Mouse (Mus musculus): Measurements from ENCODE around the gene Slc6a9. TPM values are rescaled to one million over a fixed set of nuclear protein-coding genes. Genes with fewer than 3 reads are reported as not detected.

Slc6a9 gene
- polyA plus RNA-seq, 1 experiment from 2014 or later = 12.3 TPM

DNA sequence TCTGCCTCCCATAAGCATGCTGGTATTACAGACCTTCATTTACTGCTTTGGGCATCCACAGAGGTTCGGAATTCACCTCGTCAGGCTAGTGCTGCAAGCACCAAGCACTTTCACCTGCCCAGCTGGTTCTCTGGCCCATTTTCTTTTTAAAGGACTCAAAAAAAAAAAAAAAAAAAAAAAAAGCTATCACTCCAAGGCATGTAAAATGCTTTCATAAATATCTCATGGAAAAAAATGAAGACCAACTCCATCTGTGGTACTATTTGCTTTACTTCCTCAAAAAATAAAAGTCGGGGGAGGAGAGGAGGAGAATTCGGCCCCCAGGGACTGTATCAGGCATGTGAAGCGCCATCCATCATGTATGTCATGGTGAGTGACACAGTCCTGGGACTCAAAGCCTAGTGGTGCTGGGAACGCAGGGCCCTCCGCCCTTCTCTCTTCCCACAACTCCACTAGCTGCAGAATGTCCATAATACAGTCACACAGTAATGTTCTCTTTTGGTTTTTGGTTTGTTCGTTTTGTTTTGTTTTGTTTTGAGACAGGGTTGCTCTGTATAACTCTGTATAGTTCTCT lies 5.6 kb upstream of the Slc6a9 start:
- no peak overlapping the region for H3K4me2 ChIP-seq (replicated peaks; ENCODE audit: low read depth, low read length)
- H3K27me3 ChIP-seq (ENCODE audit: insufficient read depth, low read length) = no peaks in the 10 kb centered on the region
- no peaks in the 10 kb centered on the region for H3K9me3 ChIP-seq (ENCODE audit: low read length)
- no peak overlapping the region for H3K9ac ChIP-seq (replicated peaks; ENCODE audit: low read length)
- H3K36me3 ChIP-seq (ENCODE audit: insufficient read depth, low read length) = no peaks in the 10 kb centered on the region
- no peak for ATAC-seq (ENCODE audit: low FRiP score, low TSS enrichment)
- WGBS = 63% methylated on average over 8 of the region's 8 CpGs
- no peak overlapping the region for H3K27ac ChIP-seq (ENCODE audit: low read length)
- no peak overlapping the region for H3K4me3 ChIP-seq (ENCODE audit: low read length)
- peaks cover 18% of the 10 kb centered on the region for H3K4me1 ChIP-seq (ENCODE audit: insufficient read depth, low read length)

GRCm38 (mm10) chr4:117829260-117830123 lies 4.8 kb upstream of the Slc6a9 start:
- Histone ChIP-seq H3K4me3 (ENCODE audit: low read length) (no peak overlapping the region), H3K27me3 (ENCODE audit: insufficient read depth, low read length) (no peaks in the 10 kb centered on the region), H3K4me2 (replicated peaks; ENCODE audit: low read depth, low read length) (peak overlapping the region; percentile 28; the same call in 1 of the 2 replicates), H3K4me1 (ENCODE audit: insufficient read depth, low read length) (peaks cover 19% of the 10 kb centered on the region), H3K27ac (ENCODE audit: low read length) (no peak overlapping the region), H3K36me3 (ENCODE audit: insufficient read depth, low read length) (no peaks in the 10 kb centered on the region), H3K9me3 (ENCODE audit: low read length) (no peaks in the 10 kb centered on the region), H3K9ac (replicated peaks; ENCODE audit: low read length) (peak overlapping the region; percentile 32)
- 10% methylated on average over 12 of the region's 12 CpGs for WGBS
- ATAC-seq (ENCODE audit: low FRiP score, low TSS enrichment) = peak; percentile 50; the same call in 1 of the 2 replicates

DNA sequence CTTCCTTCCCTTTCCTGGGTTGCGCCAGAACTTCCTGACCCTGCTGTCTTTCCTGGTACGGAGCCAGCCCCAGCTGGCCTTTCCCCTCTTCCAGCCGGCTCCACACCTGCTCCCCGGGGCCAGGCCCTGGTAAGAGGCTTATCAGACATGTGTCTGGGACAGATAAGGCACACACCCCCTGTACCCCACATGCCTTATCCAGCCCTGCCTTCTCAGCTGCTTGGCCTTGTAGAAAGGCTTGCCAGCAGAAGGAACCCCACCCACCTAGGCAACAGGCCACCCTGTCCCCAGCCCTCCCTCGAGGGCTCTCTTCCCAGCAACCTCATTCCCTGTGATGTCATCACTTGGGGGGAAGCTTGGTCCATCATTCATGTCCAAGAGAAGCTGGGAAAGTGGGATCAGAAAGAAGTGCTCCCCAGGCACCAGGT lies 4.2 kb upstream of the Slc6a9 start:
- H3K4me3 ChIP-seq (ENCODE audit: low read length) = no peak overlapping the region
- H3K36me3 ChIP-seq (ENCODE audit: insufficient read depth, low read length) = no peaks in the 10 kb centered on the region
- peak overlapping the region; percentile 28; the same call in 1 of the 2 replicates for H3K4me2 ChIP-seq (replicated peaks; ENCODE audit: low read depth, low read length)
- H3K27ac ChIP-seq (ENCODE audit: low read length) = no peak overlapping the region
- H3K27me3 ChIP-seq (ENCODE audit: insufficient read depth, low read length) = no peaks in the 10 kb centered on the region
- ATAC-seq (ENCODE audit: low FRiP score, low TSS enrichment) = peak; percentile 53
- H3K9ac ChIP-seq (replicated peaks; ENCODE audit: low read length) = peak overlapping the region; percentile 32
- 21% methylated on average over 5 of the region's 5 CpGs for WGBS
- H3K4me1 ChIP-seq (ENCODE audit: insufficient read depth, low read length) = peaks cover 23% of the 10 kb centered on the region
- H3K9me3 ChIP-seq (ENCODE audit: low read length) = no peaks in the 10 kb centered on the region

GRCm38 (mm10) chr4:117830801-117831200 lies 3.5 kb upstream of the Slc6a9 start:
- H3K27ac ChIP-seq (ENCODE audit: low read length) = no peak overlapping the region

GRCm38 (mm10) chr4:117831499-117831898 lies 2.8 kb upstream of the Slc6a9 start:
- 76% methylated on average over 2 of the region's 2 CpGs for WGBS
- ATAC-seq (ENCODE audit: low FRiP score, low TSS enrichment) = no peak

More at GRCm38 (mm10) chr4:117830801-117831200, 3.5 kb upstream of the Slc6a9 start:
- H3K4me2 ChIP-seq (replicated peaks; ENCODE audit: low read depth, low read length) = no peak overlapping the region
- no peaks in the 10 kb centered on the region for H3K27me3 ChIP-seq (ENCODE audit: insufficient read depth, low read length)
- no peaks in the 10 kb centered on the region for H3K36me3 ChIP-seq (ENCODE audit: insufficient read depth, low read length)
- 93% methylated on average over 9 of the region's 9 CpGs for WGBS
- no peak for ATAC-seq (ENCODE audit: low FRiP score, low TSS enrichment)
- peaks cover 23% of the 10 kb centered on the region for H3K4me1 ChIP-seq (ENCODE audit: insufficient read depth, low read length)
- no peaks in the 10 kb centered on the region for H3K9me3 ChIP-seq (ENCODE audit: low read length)
- H3K9ac ChIP-seq (replicated peaks; ENCODE audit: low read length) = no peak overlapping the region
- no peak overlapping the region for H3K4me3 ChIP-seq (ENCODE audit: low read length)

DNA sequence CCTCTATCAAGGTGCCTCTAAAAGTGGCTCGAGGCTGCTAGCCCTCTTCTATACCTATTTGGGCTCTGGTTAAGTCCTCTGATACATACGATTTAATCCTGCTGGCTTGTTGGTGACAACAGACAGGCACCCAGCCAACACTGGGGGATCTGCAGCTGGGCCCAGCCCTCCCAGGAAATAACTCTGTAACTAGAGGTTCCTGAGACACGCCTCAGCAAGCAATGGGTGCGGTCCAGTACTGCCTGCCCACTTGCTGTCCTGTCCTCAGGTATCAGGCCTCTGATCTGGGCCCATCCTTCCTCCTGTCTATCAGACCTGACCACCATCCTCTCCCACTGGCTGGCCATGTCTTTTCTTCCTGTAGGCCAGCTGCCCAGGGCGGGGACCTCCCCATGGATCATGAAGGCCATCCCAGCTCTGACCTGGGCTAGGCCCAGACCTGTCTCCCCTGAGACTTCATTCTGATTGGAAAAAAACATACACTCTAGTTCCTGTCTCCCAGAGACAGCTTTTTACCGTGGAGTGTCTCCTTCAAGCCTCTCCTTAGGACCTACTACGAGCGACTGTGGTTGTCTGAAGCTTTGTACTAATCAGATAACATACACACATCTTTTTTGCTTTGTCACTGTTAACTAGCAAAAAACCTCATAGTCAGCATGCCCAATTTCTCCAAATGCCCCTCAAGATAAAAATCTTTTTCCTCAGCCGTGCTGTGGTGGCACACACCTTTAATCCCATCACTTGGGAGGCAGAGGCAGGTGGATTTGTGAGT lies 2.2 kb upstream of the Slc6a9 start:
- no peak overlapping the region for H3K4me2 ChIP-seq (replicated peaks; ENCODE audit: low read depth, low read length)
- no peaks in the 10 kb centered on the region for H3K9me3 ChIP-seq (ENCODE audit: low read length)
- no peak overlapping the region for H3K27ac ChIP-seq (ENCODE audit: low read length)
- no peak overlapping the region for H3K4me3 ChIP-seq (ENCODE audit: low read length)
- H3K27me3 ChIP-seq (ENCODE audit: insufficient read depth, low read length) = no peaks in the 10 kb centered on the region
- WGBS = 69% methylated on average over 9 of the region's 9 CpGs
- peaks cover 23% of the 10 kb centered on the region for H3K4me1 ChIP-seq (ENCODE audit: insufficient read depth, low read length)
- H3K36me3 ChIP-seq (ENCODE audit: insufficient read depth, low read length) = no peaks in the 10 kb centered on the region
- ATAC-seq (ENCODE audit: low FRiP score, low TSS enrichment) = no peak
- no peak overlapping the region for H3K9ac ChIP-seq (replicated peaks; ENCODE audit: low read length)

More at GRCm38 (mm10) chr4:117831499-117831898, 2.8 kb upstream of the Slc6a9 start:
- no peak overlapping the region for H3K9ac ChIP-seq (replicated peaks; ENCODE audit: low read length)
- H3K27ac ChIP-seq (ENCODE audit: low read length) = no peak overlapping the region
- no peaks in the 10 kb centered on the region for H3K36me3 ChIP-seq (ENCODE audit: insufficient read depth, low read length)
- peaks cover 23% of the 10 kb centered on the region for H3K4me1 ChIP-seq (ENCODE audit: insufficient read depth, low read length)
- H3K4me2 ChIP-seq (replicated peaks; ENCODE audit: low read depth, low read length) = no peak overlapping the region
- H3K4me3 ChIP-seq (ENCODE audit: low read length) = no peak overlapping the region
- no peaks in the 10 kb centered on the region for H3K9me3 ChIP-seq (ENCODE audit: low read length)
- no peaks in the 10 kb centered on the region for H3K27me3 ChIP-seq (ENCODE audit: insufficient read depth, low read length)

- H3K27ac ChIP-seq (ENCODE audit: low read length) = peak overlapping the region; percentile 85
- H3K9ac ChIP-seq (replicated peaks; ENCODE audit: low read length) = peak overlapping the region; percentile 84
- peak; percentile 47 for ATAC-seq (ENCODE audit: low FRiP score, low TSS enrichment)
- H3K4me3 ChIP-seq (ENCODE audit: low read length) = peak overlapping the region; percentile 88
- peaks cover 27% of the 10 kb centered on the region for H3K4me1 ChIP-seq (ENCODE audit: insufficient read depth, low read length)
- H3K36me3 ChIP-seq (ENCODE audit: insufficient read depth, low read length) = no peaks in the 10 kb centered on the region
- H3K4me2 ChIP-seq (replicated peaks; ENCODE audit: low read depth, low read length) = peak overlapping the region; percentile 95
- under 1% methylated on average over 36 of the region's 36 CpGs for WGBS
- H3K9me3 ChIP-seq (ENCODE audit: low read length) = no peaks in the 10 kb centered on the region
- no peaks in the 10 kb centered on the region for H3K27me3 ChIP-seq (ENCODE audit: insufficient read depth, low read length)
Measured at GRCm38 (mm10) chr4:117834845-117835530, 682 bp downstream of the Slc6a9 start.

GRCm38 (mm10) chr4:117835531-117836111 lies 1.3 kb downstream of the Slc6a9 start:
- H3K4me1 ChIP-seq (ENCODE audit: insufficient read depth, low read length) = peaks cover 21% of the 10 kb centered on the region
- peak overlapping the region; percentile 84 for H3K9ac ChIP-seq (replicated peaks; ENCODE audit: low read length)
- no peaks in the 10 kb centered on the region for H3K9me3 ChIP-seq (ENCODE audit: low read length)
- peak overlapping the region; percentile 85 for H3K27ac ChIP-seq (ENCODE audit: low read length)
- peak; percentile 35 for ATAC-seq (ENCODE audit: low FRiP score, low TSS enrichment)
- under 1% methylated on average over 60 of the region's 60 CpGs for WGBS
- H3K36me3 ChIP-seq (ENCODE audit: insufficient read depth, low read length) = no peaks in the 10 kb centered on the region
- peak overlapping the region; percentile 95 for H3K4me2 ChIP-seq (replicated peaks; ENCODE audit: low read depth, low read length)
- peak overlapping the region; percentile 88 for H3K4me3 ChIP-seq (ENCODE audit: low read length)
- no peaks in the 10 kb centered on the region for H3K27me3 ChIP-seq (ENCODE audit: insufficient read depth, low read length)

DNA sequence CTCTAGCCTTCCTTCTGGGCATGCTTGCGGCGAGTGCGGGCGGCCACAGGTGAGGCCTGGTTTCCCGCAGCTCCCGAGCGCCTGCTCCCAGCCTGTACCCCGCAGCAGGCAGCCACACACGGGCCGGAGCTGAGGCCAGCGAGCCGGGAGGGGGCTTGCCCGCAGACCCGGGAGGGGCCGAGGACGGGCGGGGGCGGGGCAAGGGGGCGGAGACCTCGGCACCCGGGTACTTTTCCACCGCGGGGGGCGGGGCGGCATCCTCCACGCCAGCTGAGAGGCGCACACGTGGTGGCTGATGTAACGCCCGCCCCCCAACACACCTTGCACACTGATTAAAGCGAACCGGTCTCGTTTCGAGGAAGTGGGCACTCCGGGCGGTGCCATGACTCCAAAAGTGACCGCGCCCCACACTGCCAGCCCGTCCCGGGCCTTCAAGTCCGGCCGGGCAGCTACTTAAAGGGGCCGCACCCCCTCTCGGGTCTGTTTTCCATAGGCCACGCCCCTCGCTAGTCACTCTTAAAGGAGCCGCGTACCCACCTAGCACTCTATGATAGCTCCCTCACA lies 2.0 kb downstream of the Slc6a9 start:
- Histone ChIP-seq H3K27ac (ENCODE audit: low read length) (peak overlapping the region; percentile 85), H3K4me1 (ENCODE audit: insufficient read depth, low read length) (peaks cover 20% of the 10 kb centered on the region), H3K27me3 (ENCODE audit: insufficient read depth, low read length) (no peaks in the 10 kb centered on the region), H3K36me3 (ENCODE audit: insufficient read depth, low read length) (no peaks in the 10 kb centered on the region), H3K9ac (replicated peaks; ENCODE audit: low read length) (peak overlapping the region; percentile 84), H3K9me3 (ENCODE audit: low read length) (no peaks in the 10 kb centered on the region), H3K4me2 (replicated peaks; ENCODE audit: low read depth, low read length) (peak overlapping the region; percentile 95), H3K4me3 (ENCODE audit: low read length) (peak overlapping the region; percentile 88)
- ATAC-seq (ENCODE audit: low FRiP score, low TSS enrichment) = peak; percentile 91
- WGBS = under 1% methylated on average over 46 of the region's 48 CpGs
